Mouse (Mus musculus): ENCODE measurements around the gene Ccdc40. TPM values are rescaled to one million over a fixed set of nuclear protein-coding genes. Genes with fewer than 3 reads are reported as not detected.

Gene Ccdc40
- polyA plus RNA-seq, 1 experiment: 0.18 TPM

- no peak overlapping the region for H3K27ac ChIP-seq (ENCODE audit: insufficient read depth, low read depth, low read length)
Measured at GRCm38 (mm10) chr11:119197618-119198563, 30.5 kb upstream of the Ccdc40 start.

GRCm38 (mm10) chr11:119198564-119199232 lies 29.7 kb upstream of the Ccdc40 start:
- no peak overlapping the region for H3K27ac ChIP-seq (ENCODE audit: insufficient read depth, low read depth, low read length)
- TF ChIP-seq CTCF (IDR thresholded peaks at IDR 0.05; ENCODE audit: extremely low read depth, insufficient read length, insufficient replicate concordance, low read depth, low read length) (peak; percentile 37; the same call in 1 of the 2 replicates), POLR2A (IDR thresholded peaks at IDR 0.05; ENCODE audit: low read depth, low read length) (no peak)

More at GRCm38 (mm10) chr11:119197618-119198563, 30.5 kb upstream of the Ccdc40 start:
- peaks cover 3% of the 10 kb centered on the region; the same call in 1 of the 2 replicates for H3K4me1 ChIP-seq (ENCODE audit: control insufficient read depth, insufficient read depth, insufficient read length, low read length)
- H3K36me3 ChIP-seq (ENCODE audit: control insufficient read depth, insufficient read depth, low read length): no peaks in the 10 kb centered on the region
- 88% methylated on average over 18 of the region's 18 CpGs for WGBS
- TF ChIP-seq POLR2A (IDR thresholded peaks at IDR 0.05; ENCODE audit: low read depth, low read length) (no peak), CTCF (IDR thresholded peaks at IDR 0.05; ENCODE audit: extremely low read depth, insufficient read length, insufficient replicate concordance, low read depth, low read length) (no peak)
- H3K4me3 ChIP-seq (ENCODE audit: low read depth, low read length): no peak overlapping the region
- H3K27me3 ChIP-seq (ENCODE audit: control insufficient read depth, insufficient read depth, low read length): no peaks in the 10 kb centered on the region

GRCm38 (mm10) chr11:119199233-119199601 lies 29.2 kb upstream of the Ccdc40 start:
- peaks cover 3% of the 10 kb centered on the region; the same call in 1 of the 2 replicates for H3K4me1 ChIP-seq (ENCODE audit: control insufficient read depth, insufficient read depth, insufficient read length, low read length)
- no peak overlapping the region for H3K4me3 ChIP-seq (ENCODE audit: low read depth, low read length)
- WGBS: 74% methylated on average over 4 of the region's 4 CpGs
- TF ChIP-seq CTCF (IDR thresholded peaks at IDR 0.05; ENCODE audit: extremely low read depth, insufficient read length, insufficient replicate concordance, low read depth, low read length) (no peak), POLR2A (IDR thresholded peaks at IDR 0.05; ENCODE audit: low read depth, low read length) (no peak)
- H3K27me3 ChIP-seq (ENCODE audit: control insufficient read depth, insufficient read depth, low read length): no peaks in the 10 kb centered on the region
- H3K36me3 ChIP-seq (ENCODE audit: control insufficient read depth, insufficient read depth, low read length): no peaks in the 10 kb centered on the region
- H3K27ac ChIP-seq (ENCODE audit: insufficient read depth, low read depth, low read length): no peak overlapping the region

More at GRCm38 (mm10) chr11:119198564-119199232, 29.7 kb upstream of the Ccdc40 start:
- H3K27me3 ChIP-seq (ENCODE audit: control insufficient read depth, insufficient read depth, low read length): no peaks in the 10 kb centered on the region
- no peaks in the 10 kb centered on the region for H3K36me3 ChIP-seq (ENCODE audit: control insufficient read depth, insufficient read depth, low read length)
- WGBS: 63% methylated on average over 26 of the region's 26 CpGs
- peaks cover 3% of the 10 kb centered on the region; the same call in 1 of the 2 replicates for H3K4me1 ChIP-seq (ENCODE audit: control insufficient read depth, insufficient read depth, insufficient read length, low read length)
- no peak overlapping the region for H3K4me3 ChIP-seq (ENCODE audit: low read depth, low read length)

- no peak for TF ChIP-seq POLR2A (IDR thresholded peaks at IDR 0.05; ENCODE audit: low read depth, low read length)
- peak; percentile 78 for TF ChIP-seq CTCF (IDR thresholded peaks at IDR 0.05; ENCODE audit: extremely low read depth, insufficient read length, insufficient replicate concordance, low read depth, low read length)
- no peaks in the 10 kb centered on the region for H3K36me3 ChIP-seq (ENCODE audit: control insufficient read depth, insufficient read depth, low read length)
- WGBS: 47% methylated on average over 5 of the region's 5 CpGs
- no peak overlapping the region for H3K4me3 ChIP-seq (ENCODE audit: low read depth, low read length)
- H3K4me1 ChIP-seq (ENCODE audit: control insufficient read depth, insufficient read depth, insufficient read length, low read length): peaks cover 3% of the 10 kb centered on the region; the same call in 1 of the 2 replicates
- H3K27ac ChIP-seq (ENCODE audit: insufficient read depth, low read depth, low read length): no peak overlapping the region
- no peaks in the 10 kb centered on the region for H3K27me3 ChIP-seq (ENCODE audit: control insufficient read depth, insufficient read depth, low read length)
Measured at GRCm38 (mm10) chr11:119203423-119203822, 24.9 kb upstream of the Ccdc40 start.

- no peaks in the 10 kb centered on the region for H3K27me3 ChIP-seq (ENCODE audit: control insufficient read depth, insufficient read depth, low read length)
- no peaks in the 10 kb centered on the region for H3K4me1 ChIP-seq (ENCODE audit: control insufficient read depth, insufficient read depth, insufficient read length, low read length)
- no peaks in the 10 kb centered on the region for H3K36me3 ChIP-seq (ENCODE audit: control insufficient read depth, insufficient read depth, low read length)
- H3K4me3 ChIP-seq (ENCODE audit: low read depth, low read length): no peak overlapping the region
- no peak for TF ChIP-seq POLR2A (IDR thresholded peaks at IDR 0.05; ENCODE audit: low read depth, low read length)
- TF ChIP-seq CTCF (IDR thresholded peaks at IDR 0.05; ENCODE audit: extremely low read depth, insufficient read length, insufficient replicate concordance, low read depth, low read length): no peak
- 85% methylated on average over 10 of the region's 10 CpGs for WGBS
- H3K27ac ChIP-seq (ENCODE audit: insufficient read depth, low read depth, low read length): no peak overlapping the region
Measured at GRCm38 (mm10) chr11:119205738-119206137, 22.6 kb upstream of the Ccdc40 start.

- no peak overlapping the region for H3K27ac ChIP-seq (ENCODE audit: insufficient read depth, low read depth, low read length)
- H3K36me3 ChIP-seq (ENCODE audit: control insufficient read depth, insufficient read depth, low read length): no peaks in the 10 kb centered on the region
- TF ChIP-seq POLR2A (IDR thresholded peaks at IDR 0.05; ENCODE audit: low read depth, low read length) (no peak), CTCF (IDR thresholded peaks at IDR 0.05; ENCODE audit: extremely low read depth, insufficient read length, insufficient replicate concordance, low read depth, low read length) (peak; percentile 85; the same call in 1 of the 2 replicates)
- H3K27me3 ChIP-seq (ENCODE audit: control insufficient read depth, insufficient read depth, low read length): no peaks in the 10 kb centered on the region
- WGBS: 13% methylated on average over 5 of the region's 5 CpGs
- H3K4me1 ChIP-seq (ENCODE audit: control insufficient read depth, insufficient read depth, insufficient read length, low read length): no peaks in the 10 kb centered on the region
- H3K4me3 ChIP-seq (ENCODE audit: low read depth, low read length): no peak overlapping the region
Measured at GRCm38 (mm10) chr11:119206562-119206961, 21.8 kb upstream of the Ccdc40 start.

GRCm38 (mm10) chr11:119207986-119208385 lies 20.4 kb upstream of the Ccdc40 start:
- Histone ChIP-seq H3K27me3 (ENCODE audit: control insufficient read depth, insufficient read depth, low read length) (no peaks in the 10 kb centered on the region), H3K4me3 (ENCODE audit: low read depth, low read length) (no peak overlapping the region), H3K27ac (ENCODE audit: insufficient read depth, low read depth, low read length) (no peak overlapping the region), H3K36me3 (ENCODE audit: control insufficient read depth, insufficient read depth, low read length) (no peaks in the 10 kb centered on the region), H3K4me1 (ENCODE audit: control insufficient read depth, insufficient read depth, insufficient read length, low read length) (no peaks in the 10 kb centered on the region; the same call in 1 of the 2 replicates)
- 84% methylated on average over 6 of the region's 6 CpGs for WGBS
- TF ChIP-seq POLR2A (IDR thresholded peaks at IDR 0.05; ENCODE audit: low read depth, low read length) (no peak), CTCF (IDR thresholded peaks at IDR 0.05; ENCODE audit: extremely low read depth, insufficient read length, insufficient replicate concordance, low read depth, low read length) (no peak)
